Comparison of ENCODE assay signal across 23 mouse cellular contexts in the genomic region with DNA sequence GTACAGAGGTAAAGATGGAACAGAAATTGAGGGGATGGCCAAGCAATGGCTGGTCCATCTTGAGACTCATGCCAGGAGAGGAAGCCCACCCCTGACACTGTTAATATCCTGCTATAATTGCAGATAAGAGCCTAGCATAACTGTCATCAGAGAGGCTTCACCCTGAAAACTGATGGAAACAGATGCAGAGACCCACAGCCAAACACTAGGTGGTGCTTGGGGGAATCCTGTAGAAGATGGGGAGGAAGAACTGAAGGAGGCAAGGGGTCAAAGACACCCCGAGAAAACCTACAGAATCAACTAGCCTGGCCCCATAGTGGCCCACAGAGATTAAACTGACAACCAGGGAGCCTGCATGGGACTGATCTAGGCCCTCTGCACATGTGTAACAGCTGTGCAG. TPM values are rescaled to one million over a fixed set of nuclear protein-coding genes. Genes with fewer than 3 reads are reported as not detected.
DNase-seq lines count a peak whose midpoint lies in the region; ATAC-seq and TF ChIP-seq lines count a peak whose summit lies in the region.
"Had no signal": no experiment of that assay in that cellular context is flagged by ENCODE, and none has a peak within 500 bp of the region (broad histone marks: within the 10 kb centered on the region; RNA-seq: fewer than 3 reads in every experiment).

No protein-coding gene starts in this region.

- H3K9ac ChIP-seq in forebrain, embryonic 15.5 days (replicated peaks) = no peak overlapping the region
- H3K9ac ChIP-seq: embryonic facial prominence, embryonic 13.5 days; embryonic facial prominence, embryonic 15.5 days; forebrain, embryonic 12.5 days; forebrain, postnatal 0 days had no signal

- DNase-seq in spleen, adult 2 months (ENCODE audit: low read depth in 1 of 2, low spot score in 2 of 2) = no peak
- DNase-seq in spleen, adult 18-20 months = no peak
- peak; percentile 19 for DNase-seq in T-cell, adult 2 months (ENCODE audit: low spot score)
- peak; percentile 56 for DNase-seq in induced T-regulatory cell, adult 2 months (ENCODE audit: low read depth)
- DNase-seq in heart, embryonic 10.5 days (ENCODE audit: low spot score) = no peak
- DNase-seq: adrenal gland, adult 8-10 months; adrenal gland, postnatal 14 days; cerebellum, adult 11 months; cerebellum, adult 18-20 months; cerebellum, adult 8-10 months; cerebellum, adult 9-11 months; cerebellum, postnatal 14 days; cerebellum, postnatal 36 days; embryo, embryonic 11 days; forebrain, postnatal 0 days had no signal

- TF ChIP-seq CTCF in spleen, adult 2 months (IDR thresholded peaks at IDR 0.05; ENCODE audit: extremely low read depth, insufficient read depth, insufficient read length, insufficient replicate concordance) = no peak

- WGBS in spleen, adult 2 months = 50% methylated on average over 1 of the region's 1 CpGs
- 75% methylated on average over 1 of the region's 1 CpGs for WGBS in forebrain, embryonic 15.5 days
- 55% methylated on average over 1 of the region's 1 CpGs for WGBS in heart, embryonic 10.5 days

- H3K4me1 ChIP-seq in spleen, adult 2 months (ENCODE audit: control insufficient read depth, insufficient read depth, insufficient read length) = peaks cover 17% of the 10 kb centered on the region; the same call in 1 of the 2 replicates
- H3K4me1 ChIP-seq in forebrain, embryonic 15.5 days = no peaks in the 10 kb centered on the region
- no peaks in the 10 kb centered on the region for H3K4me1 ChIP-seq in heart, embryonic 10.5 days
- H3K4me1 ChIP-seq: embryonic facial prominence, embryonic 13.5 days; embryonic facial prominence, embryonic 15.5 days; forebrain, embryonic 12.5 days had no signal

- no peak for TF ChIP-seq POLR2A in spleen, adult 2 months (IDR thresholded peaks at IDR 0.05; ENCODE audit: low read depth, low read length)

- peak overlapping the region; percentile 51; the same call in 1 of the 2 replicates for H3K27ac ChIP-seq in spleen, adult 2 months (ENCODE audit: insufficient read depth, low read length)
- no peak overlapping the region for H3K27ac ChIP-seq in forebrain, embryonic 15.5 days (replicated peaks)
- H3K27ac ChIP-seq in heart, embryonic 10.5 days = no peak overlapping the region
- H3K27ac ChIP-seq: embryonic facial prominence, embryonic 13.5 days; embryonic facial prominence, embryonic 15.5 days; forebrain, embryonic 10.5 days; forebrain, embryonic 12.5 days had no signal

- no peaks in the 10 kb centered on the region for H3K27me3 ChIP-seq in spleen, adult 2 months (ENCODE audit: control insufficient read depth, insufficient read depth, low read length)
- no peaks in the 10 kb centered on the region for H3K27me3 ChIP-seq in forebrain, embryonic 15.5 days
- H3K27me3 ChIP-seq in heart, embryonic 10.5 days (ENCODE audit: insufficient read depth, poor library complexity, severe bottlenecking) = no peaks in the 10 kb centered on the region
- H3K27me3 ChIP-seq: embryonic facial prominence, embryonic 13.5 days; embryonic facial prominence, embryonic 15.5 days; forebrain, embryonic 12.5 days had no signal

- no peaks in the 10 kb centered on the region for H3K9me3 ChIP-seq in forebrain, embryonic 15.5 days
- no peaks in the 10 kb centered on the region for H3K9me3 ChIP-seq in heart, embryonic 10.5 days
- H3K9me3 ChIP-seq: embryonic facial prominence, embryonic 13.5 days; embryonic facial prominence, embryonic 15.5 days; forebrain, embryonic 10.5 days; forebrain, embryonic 12.5 days had no signal

- ATAC-seq in forebrain, embryonic 15.5 days (replicated peaks) = no peak
- ATAC-seq: activated CD4-positive, CD25-positive, alpha-beta regulatory T cell, adult 4 months; forebrain, embryonic 14.5 days; forebrain, postnatal 0 days had no signal

- H3K36me3 ChIP-seq in spleen, adult 2 months (ENCODE audit: control insufficient read depth, insufficient read depth, low read length) = no peaks in the 10 kb centered on the region
- H3K36me3 ChIP-seq in forebrain, embryonic 15.5 days = no peaks in the 10 kb centered on the region
- no peaks in the 10 kb centered on the region for H3K36me3 ChIP-seq in heart, embryonic 10.5 days
- H3K36me3 ChIP-seq: embryonic facial prominence, embryonic 13.5 days; embryonic facial prominence, embryonic 15.5 days; forebrain, embryonic 10.5 days; forebrain, embryonic 12.5 days had no signal

- no peak overlapping the region for H3K4me3 ChIP-seq in spleen, adult 2 months (ENCODE audit: extremely low read depth, insufficient read depth, insufficient read length)
- no peak overlapping the region for H3K4me3 ChIP-seq in forebrain, embryonic 15.5 days
- H3K4me3 ChIP-seq in heart, embryonic 10.5 days = no peak overlapping the region
- H3K4me3 ChIP-seq: embryonic facial prominence, embryonic 13.5 days; embryonic facial prominence, embryonic 15.5 days; erythroblast, embryonic 14.5 days; forebrain, embryonic 10.5 days; forebrain, embryonic 12.5 days had no signal

- H3K4me2 ChIP-seq in forebrain, embryonic 15.5 days (replicated peaks) = no peak overlapping the region
- H3K4me2 ChIP-seq: embryonic facial prominence, embryonic 13.5 days; embryonic facial prominence, embryonic 15.5 days; forebrain, embryonic 12.5 days had no signal

RNA-seq across cellular contexts. Expression of gene Kpna4, which starts 33.5 kb away (rescaled TPM):
- 7.9 and 8.2 TPM in 2 replicates for polyA plus RNA-seq in spleen, adult 2 months (2012; rRNA removed)
- 41.9 and 42.9 TPM in 2 replicates for polyA plus RNA-seq in forebrain, embryonic 15.5 days (2015; fragmentation: Nextera tagmentation; extraction: Ambion mirVana)
- polyA plus RNA-seq in heart, embryonic 10.5 days (2016; fragmentation: Nextera tagmentation; extraction: Ambion mirVana) = 26.3 and 34.8 TPM in 2 replicates

Comparison
In these comparisons a context has a peak if more than half of its experiments do, and no peak if none do; other contexts are left out.
1. DNase-seq: peak in T-cell, adult 2 months (single experiment) and induced T-regulatory cell, adult 2 months (single experiment); none in spleen, adult 2 months (0 of 2), spleen, adult 18-20 months (0 of 2) and heart, embryonic 10.5 days (single experiment).